Mouse (Mus musculus) layer of hippocampus, adult 9-10 months (tissue): ENCODE measurements around the gene Lgals8.
"Not testable (repeated sequence)": the region's sequence is repeated elsewhere in the genome, so short reads cannot be mapped to it uniquely, and the experiment has no call there.

Experiments used
- DNase-seq: peaks from one replicate; pipeline ENCODE4 v3.0.0; 2022; ENCODE audit warnings: low spot score

Lgals8 gene

GRCm38 (mm10) chr13:12464844-12465243 is at the start of gene Lgals8:
TSS of gene Lgals8 (minus strand) at chr13:12464944.
- DNase-seq: no peak

DNA sequence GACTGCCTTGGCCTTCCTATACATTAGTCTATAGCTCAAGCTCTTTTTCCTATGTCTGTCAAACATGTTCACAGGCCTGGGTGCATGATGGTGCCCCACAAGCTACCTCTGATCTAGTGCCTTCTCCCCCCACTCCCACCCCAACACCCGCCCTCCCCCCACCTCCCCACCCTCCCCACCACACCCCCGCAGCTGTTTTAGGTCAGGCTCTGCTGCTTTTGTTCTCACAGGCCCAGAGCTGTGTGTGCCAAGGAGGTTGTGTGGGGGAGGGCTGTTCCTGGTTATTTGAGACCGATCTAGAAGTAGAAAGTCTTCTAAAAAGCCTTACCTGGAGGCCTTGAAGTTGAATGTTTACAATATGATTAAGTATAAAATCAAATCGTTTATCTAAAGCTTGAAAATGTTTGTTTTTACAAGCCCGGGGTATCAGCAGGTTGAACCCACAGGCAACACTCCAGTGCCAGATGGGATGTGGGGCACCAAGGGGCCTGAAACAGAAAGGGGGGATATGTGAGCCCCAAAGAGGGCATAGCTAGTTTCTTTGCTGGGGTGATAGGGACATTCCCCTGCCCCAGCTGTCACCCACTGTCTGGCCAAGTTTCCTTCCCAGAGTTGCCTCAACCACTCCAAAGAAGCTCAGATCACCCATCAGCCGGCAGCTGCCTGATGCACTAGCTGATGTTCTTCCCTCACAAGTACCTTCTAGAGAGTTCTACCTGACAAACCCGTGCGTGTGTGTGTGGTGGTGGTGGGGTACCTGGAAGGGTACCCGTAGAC is 46.6 kb upstream of the Lgals8 start:
- no peak for DNase-seq

DNA sequence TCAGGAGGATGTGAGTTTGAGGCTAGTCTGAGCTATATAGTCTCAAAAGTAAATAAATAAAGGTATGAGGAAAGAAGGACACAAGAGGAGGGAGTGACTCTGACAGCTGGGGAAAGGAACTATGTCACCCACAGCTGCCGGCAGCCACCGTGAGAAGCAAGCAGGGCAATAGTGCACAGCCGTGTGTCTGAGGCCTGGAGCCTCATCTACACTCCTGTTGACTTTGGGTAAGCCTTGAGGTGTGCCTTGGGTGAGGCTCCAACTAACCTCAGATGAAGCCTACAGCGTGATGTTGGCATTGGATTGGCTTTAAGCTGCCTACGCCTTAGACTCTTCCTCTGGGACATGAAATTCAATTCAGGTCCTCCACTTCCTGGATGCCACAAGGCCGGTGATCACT is 45.3 kb upstream of the Lgals8 start:
- DNase-seq: no peak

- DNase-seq: no peak
Measured at GRCm38 (mm10) chr13:12507426-12507825, 42.7 kb upstream of the Lgals8 start.

DNA sequence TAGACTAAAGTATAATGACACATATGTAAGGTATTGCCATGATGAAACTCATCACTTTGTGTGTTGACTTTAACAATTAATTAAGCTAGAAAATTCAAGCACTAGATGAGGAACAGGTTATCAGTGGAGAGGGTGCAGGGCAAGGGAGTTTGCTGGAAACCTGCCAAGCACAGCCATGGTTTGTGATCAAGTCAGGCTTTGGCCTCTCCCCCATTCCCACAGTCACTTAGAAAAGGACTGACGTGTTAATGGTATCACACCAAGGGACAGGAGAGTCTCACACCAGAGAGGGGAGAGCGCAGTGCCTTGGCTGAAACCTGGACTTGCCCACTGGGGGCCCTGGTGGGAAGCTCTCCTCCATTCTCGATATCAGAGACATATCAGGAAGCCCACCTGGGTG is 40.6 kb upstream of the Lgals8 start:
- DNase-seq: no peak

DNA sequence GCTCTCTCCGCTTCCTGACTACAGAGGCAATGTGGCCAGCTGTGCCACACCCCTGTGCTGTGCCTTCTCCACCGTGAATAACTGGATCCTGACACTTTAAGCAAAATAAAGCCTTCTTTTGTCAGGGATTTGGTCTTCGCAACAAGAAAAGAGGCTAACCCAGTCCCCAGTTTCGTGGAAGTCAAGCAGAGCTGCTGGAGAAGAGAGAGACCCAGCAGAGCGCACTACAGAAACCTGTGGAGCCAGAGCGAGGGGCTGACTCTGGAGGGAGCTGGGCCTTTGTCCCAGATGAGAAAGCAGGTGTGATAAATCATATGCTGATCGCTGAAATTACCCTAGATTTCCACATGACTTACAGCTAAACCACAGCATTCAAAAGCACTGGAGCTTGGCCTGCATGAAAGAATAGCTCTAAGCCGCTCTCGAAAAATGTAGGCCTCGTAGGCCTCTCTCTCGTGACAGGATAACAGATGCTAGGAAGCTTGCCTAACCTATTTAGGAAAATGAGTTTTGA is 38.6 kb upstream of the Lgals8 start:
- DNase-seq: no peak

DNA sequence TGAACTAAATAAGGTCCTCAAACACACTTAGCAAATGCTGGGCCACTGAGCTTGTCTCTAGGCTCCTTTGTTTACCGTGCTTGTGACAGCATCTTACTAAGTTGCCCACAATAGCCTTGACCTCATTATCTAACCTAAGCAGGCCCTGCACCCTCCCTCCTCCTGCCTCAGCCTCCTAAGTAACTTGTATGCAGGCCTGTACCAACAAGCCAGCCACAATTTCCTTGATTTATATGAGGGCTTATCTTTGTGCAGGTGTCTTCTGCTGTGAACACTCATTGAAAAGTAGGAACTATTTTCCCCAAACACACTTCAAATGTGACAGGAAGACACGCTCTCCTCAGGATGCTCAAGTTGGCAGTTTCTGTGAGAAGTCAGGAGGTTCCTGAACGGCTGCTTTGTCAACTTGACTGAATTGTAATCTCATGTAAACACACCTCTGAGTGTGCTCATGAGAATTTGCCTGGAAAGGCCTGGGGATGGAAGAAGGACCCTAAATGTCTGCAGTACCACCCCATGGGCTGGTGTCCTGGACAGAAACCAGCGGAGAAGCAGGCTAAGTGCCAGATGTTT is 38.0 kb upstream of the Lgals8 start:
- DNase-seq: no peak

DNA sequence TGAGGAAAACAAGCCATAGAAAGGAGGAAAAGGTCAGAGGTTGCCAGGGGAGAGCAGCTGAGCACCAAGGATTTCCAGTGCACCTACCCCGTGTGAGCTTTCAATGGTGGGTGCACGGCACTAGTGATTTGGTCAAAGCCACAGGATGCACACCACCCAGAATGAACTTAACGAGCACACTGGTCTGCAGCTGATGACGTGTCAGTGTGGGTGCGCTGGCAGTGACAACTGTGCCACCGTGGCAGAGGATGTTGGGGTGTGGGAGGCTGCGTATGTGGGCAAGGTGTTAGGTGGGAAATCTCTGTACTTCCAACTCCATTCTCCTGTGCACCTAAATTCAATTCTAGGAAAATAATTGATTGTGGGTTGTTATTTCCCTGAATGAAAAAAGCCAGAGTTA is 34.4 kb upstream of the Lgals8 start:
- no peak for DNase-seq

- DNase-seq: no peak
Measured at GRCm38 (mm10) chr13:12497809-12498208, 33.1 kb upstream of the Lgals8 start.

DNA sequence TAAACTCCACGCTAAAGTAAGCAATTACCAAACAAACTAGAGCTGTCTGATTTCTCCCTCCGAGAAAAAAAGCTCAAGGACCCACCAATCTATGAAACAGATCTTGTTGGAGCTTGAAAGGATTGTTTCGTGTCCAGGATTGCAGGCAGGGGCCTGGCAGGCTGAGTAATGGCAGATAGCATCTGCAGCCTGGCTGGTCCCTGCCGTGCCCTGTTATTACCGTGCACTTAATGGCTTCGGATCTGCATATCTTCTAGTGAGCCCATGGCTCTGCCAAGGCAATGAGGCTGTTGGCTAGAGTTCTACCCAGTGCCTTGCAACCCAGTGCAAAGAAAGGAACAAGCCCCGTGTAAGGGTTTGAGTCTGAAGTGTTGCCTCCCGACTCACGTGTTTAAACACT is 30.0 kb upstream of the Lgals8 start:
- DNase-seq: no peak

- no peak for DNase-seq
Measured at GRCm38 (mm10) chr13:12492515-12492914, 27.8 kb upstream of the Lgals8 start.

DNA sequence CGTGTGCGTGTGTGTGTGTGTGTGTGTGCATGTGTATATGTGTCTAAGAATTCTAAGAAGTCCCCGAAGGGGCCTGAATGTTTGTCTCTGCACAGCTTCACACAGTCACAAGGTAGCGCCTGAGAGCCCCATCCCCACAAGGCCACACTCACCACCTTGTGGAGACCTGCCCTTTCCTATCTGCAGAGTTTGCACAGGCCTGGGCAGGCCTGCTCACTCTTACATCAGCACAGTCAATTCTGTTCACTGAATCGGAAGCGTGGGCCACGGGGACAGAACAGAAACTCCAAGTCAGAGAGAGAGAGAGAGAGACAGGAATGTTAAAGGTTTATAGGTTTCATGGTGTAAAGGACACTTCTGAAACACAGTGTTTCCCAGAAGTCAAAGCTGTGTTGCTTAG is 20.9 kb upstream of the Lgals8 start:
- DNase-seq: no peak

DNA sequence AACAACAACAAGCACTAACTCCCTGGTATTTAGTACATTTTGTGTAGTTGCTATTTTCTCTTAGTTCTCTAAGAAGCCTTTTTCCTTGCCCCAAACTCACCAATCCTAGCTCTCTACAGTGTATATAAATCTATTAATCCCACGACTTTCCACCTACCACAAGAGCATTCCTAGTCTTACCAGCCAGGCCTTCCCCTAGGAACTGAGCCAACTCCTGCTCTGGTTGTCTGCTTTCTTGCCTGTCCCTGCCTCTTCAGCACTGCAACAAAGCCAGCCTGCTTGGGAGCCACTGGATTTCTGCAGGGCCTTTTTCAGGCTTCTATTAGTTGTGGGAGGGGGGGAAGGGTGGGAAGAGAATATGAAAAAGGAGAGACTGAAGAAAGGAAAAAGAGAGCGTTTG is 20.5 kb upstream of the Lgals8 start:
- DNase-seq: no peak

DNA sequence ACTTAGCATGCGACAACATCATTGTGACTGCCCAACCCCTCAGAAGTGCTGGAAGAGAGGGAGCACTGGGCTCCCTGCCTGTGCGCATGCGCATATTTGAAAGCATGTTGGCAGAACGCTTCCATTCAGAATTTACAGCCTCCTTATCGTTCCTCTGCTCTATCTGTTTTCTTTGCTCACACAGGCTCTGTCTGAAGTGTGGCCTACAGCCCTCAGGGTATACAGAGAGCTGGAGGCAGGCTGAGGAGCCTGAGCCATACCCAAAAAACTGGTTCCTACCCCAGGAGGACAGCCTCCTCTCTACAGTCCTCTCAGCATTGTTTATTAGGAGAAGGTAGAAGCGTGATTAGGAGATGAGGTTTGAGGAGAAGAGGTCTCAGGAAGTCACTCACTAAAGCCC is 15.1 kb upstream of the Lgals8 start:
- no peak for DNase-seq

GRCm38 (mm10) chr13:12478301-12478700 is 13.6 kb upstream of the Lgals8 start:
- no peak for DNase-seq

GRCm38 (mm10) chr13:12476886-12477285 is 12.1 kb upstream of the Lgals8 start:
- DNase-seq: no peak

DNA sequence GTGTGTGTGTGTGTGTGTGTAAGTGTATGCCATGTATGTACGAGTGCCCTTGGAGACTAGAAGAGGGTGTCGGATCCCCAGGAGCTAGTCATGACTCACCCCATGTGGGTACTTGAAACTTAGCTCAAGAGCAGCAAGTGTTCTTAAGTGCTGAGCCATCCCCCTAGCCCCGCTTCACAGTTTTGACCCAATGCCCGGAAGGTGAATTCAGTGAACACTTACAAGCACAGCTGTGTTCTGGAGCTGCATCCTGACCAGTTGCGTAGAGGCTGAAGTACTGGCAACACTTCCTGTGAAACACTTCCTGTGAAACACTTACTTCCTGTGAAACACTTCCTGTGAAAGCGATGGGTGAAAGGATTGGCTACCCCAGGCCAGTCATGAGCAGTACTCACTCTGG is 10.5 kb upstream of the Lgals8 start:
- no peak for DNase-seq

GRCm38 (mm10) chr13:12473724-12474378 is 9.1 kb upstream of the Lgals8 start:
- peak; percentile 60 for DNase-seq

- DNase-seq: no peak
Measured at GRCm38 (mm10) chr13:12468488-12468887, 3.7 kb upstream of the Lgals8 start.

DNA sequence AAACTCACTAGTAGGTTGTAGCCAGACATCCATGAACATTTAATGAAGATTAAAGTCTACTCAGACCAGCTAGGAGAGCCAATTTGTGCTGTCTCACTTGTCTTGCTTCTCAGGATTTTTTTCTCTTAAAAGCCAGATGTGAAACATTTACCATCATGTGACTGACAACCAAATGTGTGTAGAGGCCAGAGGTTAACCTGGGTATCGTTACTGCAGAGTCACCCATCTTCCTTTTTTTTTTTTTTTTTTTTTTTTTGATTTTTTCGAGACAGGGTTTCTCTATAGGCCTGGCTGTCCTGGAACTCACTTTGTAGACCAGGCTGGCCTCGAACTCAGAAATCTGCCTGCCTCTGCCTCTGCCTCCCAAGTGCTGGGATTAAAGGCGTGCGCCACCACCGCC is 585 bp downstream of the Lgals8 start:
- not testable (repeated sequence) for DNase-seq

DNA sequence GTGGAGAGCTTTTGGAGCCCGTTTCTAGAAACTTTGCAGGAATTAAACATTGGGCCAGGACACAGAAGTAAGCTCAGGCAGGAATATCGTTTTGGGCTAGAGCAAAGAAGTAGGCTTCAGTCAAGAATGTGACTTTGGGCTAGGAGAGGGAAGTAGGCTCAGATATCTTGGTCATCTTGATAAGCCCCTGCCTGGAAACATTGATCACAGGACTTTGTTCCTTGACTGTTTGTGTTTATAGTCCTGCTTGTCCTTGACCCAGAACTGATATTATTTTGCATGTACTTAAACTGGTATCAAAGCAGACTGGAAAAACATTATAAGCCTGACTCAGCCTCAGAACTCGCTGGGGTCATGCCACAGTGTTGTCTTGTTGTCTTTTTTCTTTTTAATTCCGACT is 2.1 kb downstream of the Lgals8 start:
- DNase-seq: no peak

DNA sequence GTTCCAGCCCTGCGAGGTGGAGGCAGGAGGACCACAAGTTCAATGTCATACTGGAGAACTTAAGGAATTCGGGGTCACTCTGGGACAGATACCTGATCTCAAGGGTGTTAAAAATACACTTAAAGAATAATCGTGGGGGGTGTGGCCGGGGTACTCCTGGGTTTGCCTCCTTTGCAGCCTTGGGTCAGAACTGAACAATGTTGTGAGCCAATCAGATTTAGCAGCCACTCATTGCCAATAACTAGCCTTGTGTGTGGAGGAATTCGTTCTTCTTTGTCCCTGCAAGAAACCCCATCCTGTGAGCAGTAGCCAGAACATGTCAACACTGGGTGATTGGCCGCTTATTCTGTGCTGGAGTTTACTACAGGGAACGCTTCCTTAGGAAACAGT is 3.0 kb downstream of the Lgals8 start:
- no peak for DNase-seq
